19 mouse cellular contexts compared by ENCODE assay signal in genomic region chr4:35347609-35348008, GRCm38 (mm10).
DNase-seq lines count a peak whose midpoint lies in the region; ATAC-seq and TF ChIP-seq lines count a peak whose summit lies in the region.
"Had no signal": no experiment of that assay in that cellular context is flagged by ENCODE, and none has a peak within 500 bp of the region (broad histone marks: within the 10 kb centered on the region; RNA-seq: fewer than 3 reads in every experiment).

No protein-coding gene starts in this region.

- no peak overlapping the region for H3K9ac ChIP-seq in forebrain, postnatal 0 days
- no peak overlapping the region for H3K9ac ChIP-seq in forebrain, embryonic 15.5 days (replicated peaks)

- no peak for DNase-seq in forebrain, postnatal 0 days
- DNase-seq in heart, adult 11 months, result peak; percentile 52
- DNase-seq in heart, embryonic 10.5 days (ENCODE audit: low spot score), result no peak
- DNase-seq: adrenal gland, adult 2 months; adrenal gland, adult 8-10 months; adrenal gland, postnatal 10 days; adrenal gland, postnatal 14 days; adrenal gland, postnatal 25 days; adrenal gland, postnatal 36 days; B cell, adult 2 months; cerebellum, adult 11 months; cerebellum, adult 11-12 months; cerebellum, adult 18-20 months had no signal

- H3K4me2 ChIP-seq in forebrain, postnatal 0 days (ENCODE audit: low read depth), result no peak overlapping the region
- H3K4me2 ChIP-seq in forebrain, embryonic 15.5 days (replicated peaks), result no peak overlapping the region

- no peaks in the 10 kb centered on the region for H3K4me1 ChIP-seq in forebrain, postnatal 0 days (ENCODE audit: insufficient read depth)
- H3K4me1 ChIP-seq in forebrain, embryonic 15.5 days, result no peaks in the 10 kb centered on the region
- no peaks in the 10 kb centered on the region for H3K4me1 ChIP-seq in heart, embryonic 10.5 days

- WGBS in forebrain, postnatal 0 days, result 76% methylated on average over 3 of the region's 3 CpGs
- WGBS in forebrain, embryonic 15.5 days, result 84% methylated on average over 3 of the region's 3 CpGs
- WGBS in heart, embryonic 10.5 days, result 87% methylated on average over 3 of the region's 3 CpGs

- no peaks in the 10 kb centered on the region for H3K9me3 ChIP-seq in forebrain, postnatal 0 days (ENCODE audit: low read length)
- H3K9me3 ChIP-seq in forebrain, embryonic 15.5 days, result no peaks in the 10 kb centered on the region
- no peaks in the 10 kb centered on the region for H3K9me3 ChIP-seq in heart, embryonic 10.5 days
- H3K9me3 ChIP-seq: G1E had no signal

- no peaks in the 10 kb centered on the region for H3K36me3 ChIP-seq in forebrain, postnatal 0 days (ENCODE audit: insufficient read depth)
- no peaks in the 10 kb centered on the region for H3K36me3 ChIP-seq in forebrain, embryonic 15.5 days
- no peaks in the 10 kb centered on the region for H3K36me3 ChIP-seq in heart, embryonic 10.5 days
- H3K36me3 ChIP-seq: G1E had no signal

- ATAC-seq in forebrain, postnatal 0 days, result peak; percentile 62
- no peak for ATAC-seq in forebrain, embryonic 15.5 days (replicated peaks)
- ATAC-seq: activated CD4-positive, CD25-positive, alpha-beta regulatory T cell, adult 4 months; CD4-positive, CD25-positive, alpha-beta regulatory T cell, adult 4 months; Patski had no signal

- no peak overlapping the region for H3K4me3 ChIP-seq in forebrain, postnatal 0 days (ENCODE audit: low read depth, low read length)
- H3K4me3 ChIP-seq in forebrain, embryonic 15.5 days, result no peak overlapping the region
- H3K4me3 ChIP-seq in heart, embryonic 10.5 days, result no peak overlapping the region

- TF ChIP-seq CTCF in forebrain, postnatal 0 days (IDR thresholded peaks at IDR 0.05; ENCODE audit: low read depth), result no peak

- H3K27ac ChIP-seq in forebrain, postnatal 0 days (ENCODE audit: low read depth, low read length), result no peak overlapping the region
- H3K27ac ChIP-seq in forebrain, embryonic 15.5 days (replicated peaks), result no peak overlapping the region
- no peak overlapping the region for H3K27ac ChIP-seq in heart, embryonic 10.5 days

- no peaks in the 10 kb centered on the region for H3K27me3 ChIP-seq in forebrain, postnatal 0 days (ENCODE audit: insufficient read depth, low read length)
- no peaks in the 10 kb centered on the region for H3K27me3 ChIP-seq in forebrain, embryonic 15.5 days
- no peaks in the 10 kb centered on the region for H3K27me3 ChIP-seq in heart, embryonic 10.5 days (ENCODE audit: insufficient read depth, poor library complexity, severe bottlenecking)
- H3K27me3 ChIP-seq: CH12.LX had no signal
